Mouse (Mus musculus): ENCODE measurements around the gene 4930556J24Rik. TPM values are rescaled to one million over a fixed set of nuclear protein-coding genes. Genes with fewer than 3 reads are reported as not detected.

Gene 4930556J24Rik
- total RNA-seq, 1 experiment, result 0.76 TPM

DNA sequence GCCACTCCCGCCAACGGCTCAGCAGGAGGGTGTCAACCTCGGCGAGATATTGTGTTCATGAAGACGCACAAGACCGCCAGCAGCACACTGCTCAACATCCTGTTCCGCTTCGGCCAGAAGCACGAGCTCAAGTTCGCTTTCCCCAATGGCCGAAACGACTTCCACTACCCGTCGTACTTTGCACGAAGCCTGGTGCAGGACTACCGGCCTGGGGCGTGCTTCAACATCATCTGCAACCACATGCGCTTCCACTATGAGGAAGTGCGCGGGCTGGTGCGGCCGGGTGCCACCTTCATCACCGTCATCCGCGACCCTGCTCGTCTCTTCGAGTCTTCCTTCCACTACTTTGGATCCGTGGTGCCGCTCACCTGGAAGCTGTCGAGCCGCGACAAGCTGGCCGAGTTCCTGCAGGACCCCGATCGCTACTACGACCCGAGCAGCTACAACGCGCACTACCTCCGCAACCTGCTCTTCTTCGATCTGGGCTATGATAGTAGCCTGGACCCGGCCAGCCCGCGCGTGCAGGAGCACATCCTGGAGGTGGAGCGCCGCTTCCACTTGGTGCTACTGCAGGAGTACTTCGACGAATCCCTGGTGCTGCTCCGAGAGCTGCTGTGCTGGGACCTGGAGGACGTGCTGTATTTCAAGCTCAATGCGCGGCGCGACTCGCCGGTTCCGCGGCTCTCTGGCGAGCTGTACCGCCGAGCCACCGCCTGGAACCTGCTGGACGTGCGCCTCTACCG, 21.6 kb upstream of the 4930556J24Rik start:
- peak; percentile 27 for DNase-seq (ENCODE audit: low read depth, low spot score)
- no peak for TF ChIP-seq ZNF384 (IDR thresholded peaks at IDR 0.05; ENCODE audit: low read depth, low read length)
- TF ChIP-seq CHD2 (IDR thresholded peaks at IDR 0.05; ENCODE audit: low read depth, low read length), result no peak
- no peak for TF ChIP-seq ZC3H11A (IDR thresholded peaks at IDR 0.05; ENCODE audit: borderline replicate concordance, low read depth, low read length)
- TF ChIP-seq HCFC1 (IDR thresholded peaks at IDR 0.05; ENCODE audit: borderline replicate concordance, insufficient read depth, low read length), result no peak
- no peak for TF ChIP-seq MAFK (IDR thresholded peaks at IDR 0.05; ENCODE audit: insufficient read depth, low read depth, low read length)
- H3K9ac ChIP-seq (ENCODE audit: insufficient read depth, low read depth, low read length, poor library complexity, severe bottlenecking), result peak overlapping the region; percentile 27
- in situ Hi-C loops (cut with MboI; ENCODE audit: low sequenced_read_pairs in 2 of 2, unreplicated experiment in 2 of 2), result no loop called here
- H3K27ac ChIP-seq (ENCODE audit: insufficient read depth, low read depth, low read length, poor library complexity, severe bottlenecking), result no peak overlapping the region
- H3K4me3 ChIP-seq (ENCODE audit: insufficient read depth in 1 of 2, low read depth in 1 of 2, low read length in 2 of 2, poor library complexity in 1 of 2, severe bottlenecking in 1 of 2), result peak overlapping the region; percentile 53 to 61
- peaks cover 0 to 3% of the 10 kb centered on the region in 2 experiments; a peak in 1 of 4 replicates for H3K4me1 ChIP-seq (ENCODE audit: control insufficient read depth in 2 of 2, insufficient read depth in 2 of 2, low read length in 2 of 2, poor library complexity in 1 of 2)
- no peaks in the 10 kb centered on the region for H3K9me3 ChIP-seq (ENCODE audit: control insufficient read depth, insufficient read depth, low read depth, low read length)
- no peaks in the 10 kb centered on the region for H3K36me3 ChIP-seq (ENCODE audit: control insufficient read depth, insufficient read depth, low read length, poor library complexity, severe bottlenecking)

DNA sequence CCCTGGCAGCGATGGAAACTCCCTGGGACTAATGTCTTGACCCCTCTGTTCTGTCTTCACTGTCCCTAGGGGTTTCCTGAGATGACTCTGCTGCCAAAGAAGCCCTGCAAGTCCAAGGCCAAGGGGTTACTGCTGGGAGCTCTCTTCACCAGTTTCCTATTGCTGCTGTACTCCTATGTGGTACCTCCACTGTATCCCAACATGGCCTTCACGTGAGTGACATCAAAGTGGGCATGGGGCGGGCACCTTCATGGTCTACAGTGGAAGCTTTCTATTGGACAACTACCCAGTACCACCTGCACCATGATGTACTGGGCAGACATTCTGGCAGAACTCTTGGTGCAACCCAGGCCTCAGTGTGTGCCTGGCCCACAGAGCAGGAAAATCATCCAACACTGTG, 20.3 kb upstream of the 4930556J24Rik start:
- H3K9ac ChIP-seq (ENCODE audit: insufficient read depth, low read depth, low read length, poor library complexity, severe bottlenecking), result no peak overlapping the region
- H3K4me1 ChIP-seq (ENCODE audit: control insufficient read depth in 2 of 2, insufficient read depth in 2 of 2, low read length in 2 of 2, poor library complexity in 1 of 2), result peaks cover 0 to 5% of the 10 kb centered on the region in 2 experiments; a peak in 1 of 4 replicates
- no peak overlapping the region for H3K4me3 ChIP-seq (ENCODE audit: insufficient read depth in 1 of 2, low read depth in 1 of 2, low read length in 2 of 2, poor library complexity in 1 of 2, severe bottlenecking in 1 of 2)
- in situ Hi-C loops (cut with MboI; ENCODE audit: low sequenced_read_pairs in 2 of 2, unreplicated experiment in 2 of 2), result no loop called here
- DNase-seq (ENCODE audit: low read depth, low spot score), result no peak
- H3K36me3 ChIP-seq (ENCODE audit: control insufficient read depth, insufficient read depth, low read length, poor library complexity, severe bottlenecking), result no peaks in the 10 kb centered on the region
- TF ChIP-seq CHD2 (IDR thresholded peaks at IDR 0.05; ENCODE audit: low read depth, low read length) (no peak), ZC3H11A (IDR thresholded peaks at IDR 0.05; ENCODE audit: borderline replicate concordance, low read depth, low read length) (no peak)
- H3K27ac ChIP-seq (ENCODE audit: insufficient read depth, low read depth, low read length, poor library complexity, severe bottlenecking), result no peak overlapping the region
- no peaks in the 10 kb centered on the region for H3K9me3 ChIP-seq (ENCODE audit: control insufficient read depth, insufficient read depth, low read depth, low read length)

DNA sequence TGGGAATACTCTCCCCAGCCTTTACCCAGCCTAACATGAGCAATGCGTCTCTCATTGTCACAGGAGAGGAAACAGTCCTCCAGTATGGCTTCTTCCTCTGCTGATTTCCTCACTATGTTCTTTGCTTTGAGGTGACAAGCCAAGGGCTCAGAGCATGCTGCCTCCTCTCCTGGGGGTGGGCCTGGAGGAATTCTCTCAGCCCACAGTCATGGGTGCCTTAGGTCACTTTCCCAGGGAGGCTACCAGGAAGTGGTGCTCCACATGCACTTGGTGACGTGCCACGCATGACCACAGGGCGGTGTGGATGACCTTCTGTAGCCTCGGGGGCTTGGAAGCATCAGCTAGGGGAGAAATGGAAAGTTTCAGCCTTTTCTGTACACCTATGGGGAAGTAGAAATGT, 18.9 kb upstream of the 4930556J24Rik start:
- Histone ChIP-seq H3K9ac (ENCODE audit: insufficient read depth, low read depth, low read length, poor library complexity, severe bottlenecking) (no peak overlapping the region), H3K9me3 (ENCODE audit: control insufficient read depth, insufficient read depth, low read depth, low read length) (no peaks in the 10 kb centered on the region), H3K27ac (ENCODE audit: insufficient read depth, low read depth, low read length, poor library complexity, severe bottlenecking) (no peak overlapping the region), H3K4me1 (ENCODE audit: control insufficient read depth in 2 of 2, insufficient read depth in 2 of 2, low read length in 2 of 2, poor library complexity in 1 of 2) (peaks cover 0 to 5% of the 10 kb centered on the region in 2 experiments; a peak in 1 of 4 replicates), H3K4me3 (ENCODE audit: insufficient read depth in 1 of 2, low read depth in 1 of 2, low read length in 2 of 2, poor library complexity in 1 of 2, severe bottlenecking in 1 of 2) (no peak overlapping the region), H3K36me3 (ENCODE audit: control insufficient read depth, insufficient read depth, low read length, poor library complexity, severe bottlenecking) (no peaks in the 10 kb centered on the region)
- no peak for DNase-seq (ENCODE audit: low read depth, low spot score)
- in situ Hi-C loops (cut with MboI; ENCODE audit: low sequenced_read_pairs in 2 of 2, unreplicated experiment in 2 of 2), result no loop called here
- TF ChIP-seq CHD2 (IDR thresholded peaks at IDR 0.05; ENCODE audit: low read depth, low read length), result no peak
- no peak for TF ChIP-seq HCFC1 (IDR thresholded peaks at IDR 0.05; ENCODE audit: borderline replicate concordance, insufficient read depth, low read length)
- no peak for TF ChIP-seq MAFK (IDR thresholded peaks at IDR 0.05; ENCODE audit: insufficient read depth, low read depth, low read length)
- no peak for TF ChIP-seq ZNF384 (IDR thresholded peaks at IDR 0.05; ENCODE audit: low read depth, low read length)
- TF ChIP-seq ZC3H11A (IDR thresholded peaks at IDR 0.05; ENCODE audit: borderline replicate concordance, low read depth, low read length), result no peak

DNA sequence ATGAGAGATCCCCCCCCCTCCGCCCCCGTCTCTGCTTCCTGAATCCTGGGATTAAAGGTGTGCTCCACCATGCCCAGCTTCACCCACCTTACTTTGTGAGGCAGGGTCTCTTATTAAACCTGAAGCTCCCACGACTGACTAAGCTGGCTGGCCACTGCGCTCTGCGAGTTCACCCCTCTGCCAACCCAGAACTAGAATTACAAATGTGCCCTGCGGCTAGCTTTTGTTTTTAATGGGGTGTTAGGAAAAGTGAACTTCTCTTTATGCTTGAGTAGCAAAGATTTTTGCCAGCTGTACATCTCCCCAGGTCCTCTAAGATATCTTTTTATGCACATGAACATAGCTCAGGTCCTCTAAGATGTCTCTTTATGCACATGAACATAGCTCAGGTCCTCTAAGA, 17.3 kb upstream of the 4930556J24Rik start:
- no peaks in the 10 kb centered on the region for H3K36me3 ChIP-seq (ENCODE audit: control insufficient read depth, insufficient read depth, low read length, poor library complexity, severe bottlenecking)
- H3K9me3 ChIP-seq (ENCODE audit: control insufficient read depth, insufficient read depth, low read depth, low read length), result no peaks in the 10 kb centered on the region
- TF ChIP-seq MAFK (IDR thresholded peaks at IDR 0.05; ENCODE audit: insufficient read depth, low read depth, low read length), result no peak
- TF ChIP-seq CHD2 (IDR thresholded peaks at IDR 0.05; ENCODE audit: low read depth, low read length), result no peak
- TF ChIP-seq HCFC1 (IDR thresholded peaks at IDR 0.05; ENCODE audit: borderline replicate concordance, insufficient read depth, low read length), result no peak
- TF ChIP-seq ZNF384 (IDR thresholded peaks at IDR 0.05; ENCODE audit: low read depth, low read length), result no peak
- TF ChIP-seq ZC3H11A (IDR thresholded peaks at IDR 0.05; ENCODE audit: borderline replicate concordance, low read depth, low read length), result no peak
- in situ Hi-C loops (cut with MboI; ENCODE audit: low sequenced_read_pairs in 2 of 2, unreplicated experiment in 2 of 2), result no loop called here
- no peak overlapping the region for H3K27ac ChIP-seq (ENCODE audit: insufficient read depth, low read depth, low read length, poor library complexity, severe bottlenecking)
- no peak overlapping the region for H3K9ac ChIP-seq (ENCODE audit: insufficient read depth, low read depth, low read length, poor library complexity, severe bottlenecking)
- H3K4me1 ChIP-seq (ENCODE audit: control insufficient read depth in 2 of 2, insufficient read depth in 2 of 2, low read length in 2 of 2, poor library complexity in 1 of 2), result peaks cover 0 to 9% of the 10 kb centered on the region in 2 experiments; a peak in 1 of 4 replicates
- no peak overlapping the region for H3K4me3 ChIP-seq (ENCODE audit: insufficient read depth in 1 of 2, low read depth in 1 of 2, low read length in 2 of 2, poor library complexity in 1 of 2, severe bottlenecking in 1 of 2)
- no peak for DNase-seq (ENCODE audit: low read depth, low spot score)

Measured in ES-E14 (cell line).